In the genomic region with DNA sequence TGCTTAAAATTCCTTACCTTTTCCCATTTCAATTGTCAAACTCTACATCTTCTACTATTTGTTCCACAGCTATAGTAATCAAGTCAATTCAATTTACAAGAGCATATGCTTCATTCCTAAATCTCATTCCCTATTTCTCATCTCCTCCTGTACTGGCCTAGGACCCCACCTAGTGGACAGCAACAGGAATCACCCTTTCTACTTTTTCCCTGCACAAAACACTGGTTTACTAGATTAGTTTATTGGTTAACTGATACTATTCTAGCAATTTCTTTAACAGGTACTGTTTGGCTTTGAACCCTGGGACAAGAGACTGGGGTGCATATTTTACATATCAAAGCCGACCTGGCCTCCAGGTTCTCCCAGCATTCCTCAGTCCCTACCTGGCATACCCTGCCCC, we compare ENCODE assay signal across 9 mouse cellular contexts.
DNase-seq lines count a peak whose midpoint lies in the region; ATAC-seq and TF ChIP-seq lines count a peak whose summit lies in the region.
"Had no signal": no experiment of that assay in that cellular context is flagged by ENCODE, and none has a peak within 500 bp of the region (broad histone marks: within the 10 kb centered on the region; RNA-seq: fewer than 3 reads in every experiment).

No protein-coding gene starts in this region.

- no peak overlapping the region for H3K27ac ChIP-seq in intestine, postnatal 0 days (ENCODE audit: low read depth, low read length)
- H3K27ac ChIP-seq in intestine, embryonic 16.5 days (ENCODE audit: low read length): no peak overlapping the region
- no peak overlapping the region for H3K27ac ChIP-seq in CH12.LX (ENCODE audit: insufficient read depth, low read depth)

- no peak for TF ChIP-seq POLR2A in CH12.LX (IDR thresholded peaks at IDR 0.05; ENCODE audit: low read depth, low read length)

- 0 out of 2 replicates have a peak, but pooled peaks cover 2% of the 10 kb centered on the region for H3K4me1 ChIP-seq in intestine, postnatal 0 days (replicated peaks; ENCODE audit: control insufficient read depth, insufficient read depth, low read length)
- no peaks in the 10 kb centered on the region for H3K4me1 ChIP-seq in intestine, embryonic 16.5 days (ENCODE audit: control insufficient read depth, insufficient read depth, low read length)
- peaks cover 0 to 7% of the 10 kb centered on the region in 2 experiments; a peak in 2 of 4 replicates for H3K4me1 ChIP-seq in CH12.LX (ENCODE audit: control insufficient read depth in 1 of 2, insufficient read depth in 2 of 2)

- no peak for TF ChIP-seq EP300 in CH12.LX (IDR thresholded peaks at IDR 0.05; ENCODE audit: low read length)

- peak; percentile 92 for TF ChIP-seq CTCF in intestine, postnatal 0 days (IDR thresholded peaks at IDR 0.05; ENCODE audit: low read depth)
- TF ChIP-seq CTCF in CH12.LX (conservative IDR thresholded peaks at IDR 0.05 in 1 of 2, IDR thresholded peaks at IDR 0.05 in 1 of 2; ENCODE audit: low read depth in 2 of 2, low read length in 2 of 2): peak in 1 of 2 experiments; percentile 74; a peak in 2 of 4 replicates

- peaks cover 3% of the 10 kb centered on the region; the same call in 1 of the 2 replicates for H3K36me3 ChIP-seq in intestine, postnatal 0 days (ENCODE audit: control insufficient read depth, insufficient read depth)
- H3K36me3 ChIP-seq in intestine, embryonic 16.5 days (ENCODE audit: control insufficient read depth, insufficient read depth, low read length): no peaks in the 10 kb centered on the region; the same call in 1 of the 2 replicates
- H3K36me3 ChIP-seq in CH12.LX (replicated peaks in 1 of 2; ENCODE audit: control insufficient read depth in 1 of 2, insufficient read depth in 1 of 2, low read length in 1 of 2): peaks cover 0 to 4% of the 10 kb centered on the region in 2 experiments

- no peak overlapping the region for H3K4me2 ChIP-seq in intestine, postnatal 0 days (replicated peaks; ENCODE audit: low read depth)
- no peak overlapping the region for H3K4me2 ChIP-seq in intestine, embryonic 16.5 days (ENCODE audit: low read depth, low read length)
- H3K4me2 ChIP-seq in CH12.LX (ENCODE audit: insufficient read depth, low read depth, poor library complexity, severe bottlenecking): no peak overlapping the region

- H3K9me3 ChIP-seq in intestine, postnatal 0 days (ENCODE audit: control insufficient read depth): no peaks in the 10 kb centered on the region
- no peaks in the 10 kb centered on the region for H3K9me3 ChIP-seq in intestine, embryonic 16.5 days (ENCODE audit: control insufficient read depth, low read length)
- no peaks in the 10 kb centered on the region for H3K9me3 ChIP-seq in CH12.LX (replicated peaks; ENCODE audit: low read length)

- no peaks in the 10 kb centered on the region for H3K27me3 ChIP-seq in intestine, postnatal 0 days (replicated peaks; ENCODE audit: control insufficient read depth, insufficient read depth, low read length)
- no peaks in the 10 kb centered on the region for H3K27me3 ChIP-seq in intestine, embryonic 16.5 days (replicated peaks; ENCODE audit: control insufficient read depth, insufficient read depth, low read length)
- no peaks in the 10 kb centered on the region for H3K27me3 ChIP-seq in CH12.LX (replicated peaks)

- TF ChIP-seq RAD21 in CH12.LX (IDR thresholded peaks at IDR 0.05; ENCODE audit: low read depth, low read length): peak; percentile 67

- no peak overlapping the region for H3K9ac ChIP-seq in intestine, postnatal 0 days (ENCODE audit: low read depth, low read length)
- H3K9ac ChIP-seq in intestine, embryonic 16.5 days (ENCODE audit: low read depth, low read length): no peak overlapping the region
- H3K9ac ChIP-seq in CH12.LX (ENCODE audit: insufficient read depth, low read depth): no peak overlapping the region

- 8% methylated on average over 1 of the region's 1 CpGs for WGBS in intestine, postnatal 0 days
- WGBS in intestine, embryonic 16.5 days: 4% methylated on average over 1 of the region's 1 CpGs

- ATAC-seq in intestine, postnatal 0 days: no peak
- ATAC-seq in intestine, embryonic 16.5 days: no peak
- ATAC-seq in granulocyte monocyte progenitor cell, adult 5-6 weeks (replicated peaks; ENCODE audit: poor library complexity, severe bottlenecking): peak; percentile 69
- no peak for ATAC-seq in activated CD4-positive, CD25-positive, alpha-beta regulatory T cell, adult 4 months

- in situ Hi-C loops in CH12.LX (cut with MboI; ENCODE audit: low pct_ligation_motif_present, low pct_unique_long_range_greater_than_20kb, low sequenced_read_pairs): no loop called here

- H3K4me3 ChIP-seq in intestine, postnatal 0 days (ENCODE audit: low read depth, low read length): no peak overlapping the region
- no peak overlapping the region for H3K4me3 ChIP-seq in intestine, embryonic 16.5 days (ENCODE audit: low read length)
- no peak overlapping the region for H3K4me3 ChIP-seq in CH12.LX (replicated peaks in 1 of 3; ENCODE audit: low read depth in 2 of 3, low read length in 2 of 3, poor library complexity in 1 of 3)
- H3K4me3 ChIP-seq: erythroblast, embryonic 14.5 days had no signal

- no peaks in the 10 kb centered on the region for H3K79me2 ChIP-seq in CH12.LX (replicated peaks; ENCODE audit: control insufficient read depth, extremely low read depth, insufficient read depth, poor library complexity, severe bottlenecking)

- no peak for DNase-seq in CH12.LX (ENCODE audit: extremely low read depth)
- DNase-seq in MN1 (ENCODE audit: low spot score): peak; percentile 53
- DNase-seq in gastrocnemius, adult 8-10 months (ENCODE audit: low spot score in 2 of 2): no peak
- no peak for DNase-seq in yolk sac, embryonic 10.5 days (ENCODE audit: low spot score)

- dilution Hi-C loops in CH12.LX (cut with MboI; ENCODE audit: extremely low pct_ligation_motif_present, extremely low pct_unique_long_range_greater_than_20kb, low sequenced_read_pairs): no loop called here

TF ChIP-seq in CH12.LX, 34 proteins besides CTCF, POLR2A, EP300 and RAD21:
- TF ChIP-seq SMC3 (IDR thresholded peaks at IDR 0.05; ENCODE audit: low read depth, low read length) (peak; percentile 66), SIN3A (IDR thresholded peaks at IDR 0.05; ENCODE audit: low read length) (no peak)
